Mouse (Mus musculus) limb, embryonic 11.5 days (tissue): ENCODE measurements around the gene Dync1li2. TPM values are rescaled to one million over a fixed set of nuclear protein-coding genes. Genes with fewer than 3 reads are reported as not detected.

Source experiments
- ATAC-seq: fragments of 200-750 bp; cut with Nextera tagmentation; 2 replicates; pipeline ENCODE4 v1.8.0; 2017; ENCODE audit warnings: low read depth; ENCODE audit not compliant: insufficient number of reproducible peaks, low FRiP score, low TSS enrichment
- DNase-seq: peaks from one replicate; pipeline ENCODE4 v3.0.0-alpha.2; 2015; ENCODE audit warnings: low spot score
- H3K27ac ChIP-seq: fragments of 300-500 bp; sonication (generic); replicated peaks from 2 replicates; pipeline ENCODE4 v1.5.1; 2014; ENCODE audit warnings: low read depth, mild to moderate bottlenecking, low read length
- H3K27me3 ChIP-seq: fragments of 300-500 bp; sonication (generic); 2 replicates; pipeline ENCODE4 v1.6.1; 2014; ENCODE audit warnings: mild to moderate bottlenecking, low read length, mixed read lengths; ENCODE audit not compliant: control insufficient read depth, insufficient read depth
- H3K36me3 ChIP-seq: fragments of 300-500 bp; sonication (generic); 2 replicates; pipeline ENCODE4 v1.6.1; 2014; ENCODE audit warnings: mild to moderate bottlenecking, low read length, moderate library complexity, mixed read lengths; ENCODE audit not compliant: control insufficient read depth, insufficient read depth
- H3K4me1 ChIP-seq: fragments of 300-500 bp; sonication (generic); 2 replicates; pipeline ENCODE4 v1.6.1; 2014; ENCODE audit warnings: low read length, mixed read lengths; ENCODE audit not compliant: control insufficient read depth, insufficient read depth
- H3K4me2 ChIP-seq: fragments of 300-500 bp; sonication (generic); 2 replicates; pipeline ENCODE4 v1.6.1; 2014; ENCODE audit warnings: low read depth, mild to moderate bottlenecking, moderate library complexity; ENCODE audit not compliant: severe bottlenecking
- H3K4me3 ChIP-seq: fragments of 300-500 bp; sonication (generic); 2 replicates; pipeline ENCODE4 v1.5.1; 2014; ENCODE audit warnings: low read depth, low read length
- H3K9ac ChIP-seq: fragments of 300-500 bp; sonication (generic); 2 replicates; pipeline ENCODE4 v1.6.1; 2014; ENCODE audit warnings: mild to moderate bottlenecking, low read length
- H3K9me3 ChIP-seq: fragments of 300-500 bp; sonication (generic); 2 replicates; pipeline ENCODE4 v1.6.1; 2016; ENCODE audit warnings: low read length; ENCODE audit not compliant: control insufficient read depth
- WGBS: fragments of 180-500 bp; shearing (Covaris S2); extraction: QIAGEN DNeasy Blood & Tissue Kit; methylation state at CpG from one replicate; pipeline ENCODE4 v1.1.7; 2014; 5-methylcytosine and 5-hydroxymethylcytosine counted together
- polyA plus RNA-seq: library from polyadenylated mRNA; unstranded; fragments of >200 nt; fragmentation: Nextera tagmentation; extraction: Ambion mirVana; gene quantifications from 2 replicates; pipeline ENCODE4 v1.2.1, GENCODE M21; 2014

Dync1li2 gene
- polyA plus RNA-seq, 1 experiment from 2014 or later = 59.3 TPM

DNA sequence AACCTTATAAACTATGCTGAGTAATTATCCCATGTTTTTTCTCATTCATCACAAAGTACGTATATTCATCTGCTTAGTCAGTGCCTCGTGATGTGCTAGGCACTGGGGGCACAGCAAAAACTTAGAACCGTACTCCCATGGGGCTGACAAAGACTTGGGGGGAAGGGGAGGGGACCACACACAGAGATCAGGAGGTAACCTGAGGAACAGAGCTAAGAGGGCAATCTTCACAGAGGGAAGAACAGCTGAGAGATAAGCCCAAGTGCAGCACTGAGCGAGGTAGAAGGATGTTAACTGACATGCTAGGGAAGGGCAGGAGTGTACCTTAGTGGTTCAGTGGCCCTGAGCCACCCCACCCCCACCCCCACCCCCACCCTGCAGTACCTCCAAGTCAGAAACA is 56.2 kb downstream of the Dync1li2 start:
- H3K9me3 ChIP-seq = no peaks in the 10 kb centered on the region
- H3K4me1 ChIP-seq = peaks cover 7% of the 10 kb centered on the region; the same call in 1 of the 2 replicates
- no peak overlapping the region for H3K9ac ChIP-seq
- DNase-seq = no peak
- H3K4me2 ChIP-seq = no peak overlapping the region
- peak; percentile 29; the same call in 1 of the 2 replicates for ATAC-seq
- H3K4me3 ChIP-seq = no peak overlapping the region
- H3K27me3 ChIP-seq = no peaks in the 10 kb centered on the region
- WGBS = 22% methylated on average over 4 of the region's 4 CpGs
- H3K27ac ChIP-seq = no peak overlapping the region
- H3K36me3 ChIP-seq = no peaks in the 10 kb centered on the region

GRCm38 (mm10) chr8:104383977-104384376 is 58.9 kb downstream of the Dync1li2 start:
- Histone ChIP-seq H3K27ac (no peak overlapping the region), H3K36me3 (no peaks in the 10 kb centered on the region), H3K4me3 (no peak overlapping the region), H3K27me3 (no peaks in the 10 kb centered on the region), H3K4me2 (no peak overlapping the region), H3K9ac (no peak overlapping the region), H3K4me1 (peaks cover 7% of the 10 kb centered on the region; the same call in 1 of the 2 replicates), H3K9me3 (no peaks in the 10 kb centered on the region)
- 80% methylated on average over 3 of the region's 3 CpGs for WGBS
- ATAC-seq (no peak), DNase-seq (no peak)

GRCm38 (mm10) chr8:104383296-104383695 is 59.6 kb downstream of the Dync1li2 start:
- H3K4me1 ChIP-seq = peaks cover 7% of the 10 kb centered on the region; the same call in 1 of the 2 replicates
- 86% methylated on average over 2 of the region's 2 CpGs for WGBS

GRCm38 (mm10) chr8:104380961-104381411 is 61.9 kb downstream of the Dync1li2 start:
- Histone ChIP-seq H3K4me1 (0 out of 2 replicates have a peak, but pooled peaks cover under 1% of the 10 kb centered on the region), H3K9ac (no peak overlapping the region), H3K4me3 (no peak overlapping the region), H3K27me3 (no peaks in the 10 kb centered on the region), H3K27ac (no peak overlapping the region), H3K36me3 (no peaks in the 10 kb centered on the region), H3K4me2 (no peak overlapping the region), H3K9me3 (no peaks in the 10 kb centered on the region)
- no peak for DNase-seq
- ATAC-seq = no peak
- WGBS = 86% methylated on average over 5 of the region's 5 CpGs

More at GRCm38 (mm10) chr8:104383296-104383695, 59.6 kb downstream of the Dync1li2 start:
- DNase-seq = no peak
- Histone ChIP-seq H3K36me3 (no peaks in the 10 kb centered on the region), H3K9me3 (no peaks in the 10 kb centered on the region), H3K27ac (no peak overlapping the region), H3K9ac (no peak overlapping the region), H3K4me3 (no peak overlapping the region), H3K4me2 (no peak overlapping the region), H3K27me3 (no peaks in the 10 kb centered on the region)
- ATAC-seq = no peak

GRCm38 (mm10) chr8:104380269-104380668 is 62.6 kb downstream of the Dync1li2 start:
- no peak for DNase-seq
- Histone ChIP-seq H3K4me2 (no peak overlapping the region), H3K4me1 (peaks cover 2% of the 10 kb centered on the region), H3K36me3 (no peaks in the 10 kb centered on the region), H3K4me3 (no peak overlapping the region), H3K9ac (no peak overlapping the region), H3K27me3 (no peaks in the 10 kb centered on the region), H3K9me3 (no peaks in the 10 kb centered on the region), H3K27ac (no peak overlapping the region)
- no peak for ATAC-seq
- WGBS = 87% methylated on average over 7 of the region's 7 CpGs

DNA sequence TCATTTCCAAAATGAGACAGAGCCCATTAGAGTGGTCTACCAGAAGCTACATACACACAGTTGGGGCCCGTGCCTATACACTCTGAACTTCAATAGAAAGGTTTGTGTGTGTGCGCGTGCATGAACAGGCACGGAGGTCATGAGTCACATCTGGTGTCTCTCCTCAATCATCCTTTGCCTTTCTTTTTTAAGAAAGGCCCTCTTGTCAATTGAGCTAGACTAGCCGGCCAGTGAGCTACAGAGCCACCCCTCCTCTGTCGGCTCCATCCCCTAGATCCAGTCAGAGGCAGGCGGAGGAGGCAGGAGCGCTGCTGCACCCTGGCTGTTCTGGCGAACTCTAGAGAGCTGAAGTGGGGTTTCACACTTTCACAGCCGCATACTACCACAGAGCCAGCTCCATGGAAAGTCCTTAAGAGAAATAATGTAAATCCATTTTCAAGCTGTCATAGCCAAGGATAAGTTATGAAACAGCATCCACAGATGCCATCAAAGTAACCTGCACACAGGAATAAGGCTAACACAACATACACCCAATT is 63.5 kb downstream of the Dync1li2 start:
- 62% methylated on average over 10 of the region's 10 CpGs for WGBS
- DNase-seq = no peak
- H3K36me3 ChIP-seq = no peaks in the 10 kb centered on the region

GRCm38 (mm10) chr8:104376669-104377068 is 66.2 kb downstream of the Dync1li2 start:
- no peak for DNase-seq
- Histone ChIP-seq H3K4me2 (no peak overlapping the region), H3K36me3 (no peaks in the 10 kb centered on the region), H3K9ac (no peak overlapping the region), H3K4me3 (no peak overlapping the region), H3K4me1 (peaks cover 4% of the 10 kb centered on the region), H3K27me3 (no peaks in the 10 kb centered on the region), H3K27ac (no peak overlapping the region), H3K9me3 (no peaks in the 10 kb centered on the region)
- no peak for ATAC-seq
- 59% methylated on average over 11 of the region's 11 CpGs for WGBS

More for the DNA sequence above, 63.5 kb downstream of the Dync1li2 start:
- Histone ChIP-seq H3K9me3 (no peaks in the 10 kb centered on the region), H3K4me3 (no peak overlapping the region), H3K27ac (no peak overlapping the region), H3K4me2 (no peak overlapping the region), H3K27me3 (no peaks in the 10 kb centered on the region), H3K4me1 (peaks cover 4% of the 10 kb centered on the region), H3K9ac (no peak overlapping the region)
- ATAC-seq = no peak

DNA sequence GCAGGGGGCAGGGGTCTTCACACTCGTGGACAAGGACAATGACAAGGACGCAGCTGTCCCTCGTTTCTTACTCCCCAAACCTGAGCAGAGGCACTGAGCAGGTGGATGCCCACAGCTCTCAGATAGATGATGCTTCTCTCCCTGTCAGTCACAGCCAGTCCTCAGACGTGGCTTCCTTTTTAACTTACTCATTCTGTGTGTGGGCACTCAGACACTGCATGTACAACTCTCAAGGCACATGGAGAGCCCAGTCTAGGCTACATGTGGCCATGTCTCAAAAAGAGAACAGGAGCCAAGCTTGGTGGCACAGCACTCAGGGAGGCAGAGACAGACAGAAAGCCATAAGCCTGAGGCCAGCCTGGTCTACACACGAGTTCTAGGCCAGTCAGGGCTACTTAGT is 66.9 kb downstream of the Dync1li2 start:
- DNase-seq (no peak), ATAC-seq (no peak)
- Histone ChIP-seq H3K4me3 (no peak overlapping the region), H3K4me2 (no peak overlapping the region), H3K9me3 (no peaks in the 10 kb centered on the region), H3K27ac (no peak overlapping the region), H3K27me3 (no peaks in the 10 kb centered on the region), H3K36me3 (no peaks in the 10 kb centered on the region), H3K9ac (no peak overlapping the region), H3K4me1 (peaks cover 4% of the 10 kb centered on the region)
- 71% methylated on average over 5 of the region's 5 CpGs for WGBS
